Mouse (Mus musculus): ENCODE measurements around the gene Mbtps1. TPM values are rescaled to one million over a fixed set of nuclear protein-coding genes. Genes with fewer than 3 reads are reported as not detected.

The Mbtps1 gene
- polyA plus RNA-seq, 1 experiment from 2014 or later = 82.5 TPM

DNA sequence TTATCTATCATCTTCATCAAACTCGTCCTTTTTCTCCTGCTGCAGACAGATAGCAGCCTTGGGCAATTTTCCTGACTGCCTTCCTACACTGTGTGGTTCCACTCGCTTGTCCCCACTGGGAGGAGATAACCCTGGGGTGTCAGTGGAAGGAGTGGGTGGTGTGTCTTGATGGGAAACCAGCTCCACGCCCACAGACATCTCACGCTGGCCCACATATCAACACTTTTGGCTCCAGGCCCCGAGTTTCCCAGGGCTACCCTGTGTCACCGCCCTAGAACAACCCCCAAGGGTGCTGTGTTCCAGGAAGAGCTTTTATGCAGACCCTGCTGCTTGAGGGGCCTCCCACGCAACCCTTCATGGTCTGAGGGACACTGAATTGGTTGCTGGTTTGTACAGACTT lies 94.8 kb downstream of the Mbtps1 start:
- ATAC-seq = no peak
- no peak overlapping the region for H3K4me3 ChIP-seq (ENCODE audit: low read length)
- 0 out of 2 replicates have a peak, but pooled peaks cover 6% of the 10 kb centered on the region for H3K27me3 ChIP-seq (replicated peaks; ENCODE audit: control insufficient read depth, insufficient read depth, low read length)
- H3K4me2 ChIP-seq (ENCODE audit: low read depth, low read length) = no peak overlapping the region
- H3K9me3 ChIP-seq (ENCODE audit: control insufficient read depth, low read length) = no peaks in the 10 kb centered on the region
- 66% methylated on average over 7 of the region's 7 CpGs for WGBS
- H3K27ac ChIP-seq (ENCODE audit: low read length) = no peak overlapping the region
- H3K4me1 ChIP-seq (ENCODE audit: control insufficient read depth, insufficient read depth, low read length) = peaks cover 9% of the 10 kb centered on the region; the same call in 1 of the 2 replicates
- no peak overlapping the region for H3K9ac ChIP-seq (ENCODE audit: low read depth, low read length)
- no peaks in the 10 kb centered on the region for H3K36me3 ChIP-seq (ENCODE audit: control insufficient read depth, insufficient read depth, low read length)

DNA sequence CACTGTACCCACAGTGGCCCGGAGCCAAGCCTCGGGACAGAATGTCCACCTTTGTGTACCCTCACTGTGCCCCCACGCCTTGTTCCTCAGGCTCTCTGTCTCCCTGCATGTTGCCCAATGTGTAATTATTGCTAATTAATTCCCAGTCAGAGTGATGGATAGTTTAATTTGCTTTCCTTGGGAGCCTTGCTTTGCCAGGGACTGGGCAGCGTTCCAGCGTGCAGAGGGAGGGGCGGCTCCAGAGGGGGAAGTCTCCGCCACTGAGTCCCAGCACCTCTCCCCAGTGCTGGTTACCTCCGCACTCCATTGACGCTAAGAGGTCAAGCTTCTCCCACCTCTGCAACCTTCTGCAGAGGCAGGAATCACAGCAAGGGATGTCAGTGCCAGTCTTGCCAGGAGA lies 97.2 kb downstream of the Mbtps1 start:
- no peak overlapping the region for H3K4me3 ChIP-seq (ENCODE audit: low read length)
- no peak overlapping the region for H3K9ac ChIP-seq (ENCODE audit: low read depth, low read length)
- 63% methylated on average over 9 of the region's 9 CpGs for WGBS
- H3K27ac ChIP-seq (ENCODE audit: low read length) = no peak overlapping the region
- peaks cover 8% of the 10 kb centered on the region; the same call in 1 of the 2 replicates for H3K4me1 ChIP-seq (ENCODE audit: control insufficient read depth, insufficient read depth, low read length)
- H3K4me2 ChIP-seq (ENCODE audit: low read depth, low read length) = no peak overlapping the region
- no peaks in the 10 kb centered on the region for H3K36me3 ChIP-seq (ENCODE audit: control insufficient read depth, insufficient read depth, low read length)
- 0 out of 2 replicates have a peak, but pooled peaks cover 6% of the 10 kb centered on the region for H3K27me3 ChIP-seq (replicated peaks; ENCODE audit: control insufficient read depth, insufficient read depth, low read length)
- no peaks in the 10 kb centered on the region for H3K9me3 ChIP-seq (ENCODE audit: control insufficient read depth, low read length)
- no peak for ATAC-seq

DNA sequence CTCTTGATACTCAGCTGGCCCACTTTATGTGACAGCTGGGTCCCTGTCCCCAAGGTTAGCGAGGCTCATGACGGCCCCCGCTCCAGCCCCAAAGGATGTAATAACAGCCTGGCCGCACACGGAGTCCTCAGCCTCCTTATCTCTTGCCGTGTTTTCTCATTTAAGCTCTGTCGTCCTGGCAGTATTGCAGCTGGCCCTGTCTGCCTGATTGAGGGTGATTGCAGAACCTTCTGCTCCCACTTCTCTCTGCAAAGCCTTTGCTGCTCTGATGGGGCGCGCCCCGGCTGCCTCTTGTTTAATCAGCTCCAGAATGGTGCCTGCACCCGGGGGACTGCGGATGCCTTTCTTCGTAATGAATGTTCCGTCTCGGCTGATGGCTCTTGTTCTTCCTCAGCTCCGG lies 98.8 kb downstream of the Mbtps1 start:
- Histone ChIP-seq H3K9me3 (ENCODE audit: control insufficient read depth, low read length) (no peaks in the 10 kb centered on the region), H3K4me3 (ENCODE audit: low read length) (no peak overlapping the region), H3K27me3 (replicated peaks; ENCODE audit: control insufficient read depth, insufficient read depth, low read length) (no peaks in the 10 kb centered on the region), H3K27ac (ENCODE audit: low read length) (no peak overlapping the region), H3K36me3 (ENCODE audit: control insufficient read depth, insufficient read depth, low read length) (no peaks in the 10 kb centered on the region), H3K4me2 (ENCODE audit: low read depth, low read length) (peak overlapping the region; percentile 2; the same call in 1 of the 2 replicates), H3K9ac (ENCODE audit: low read depth, low read length) (no peak overlapping the region), H3K4me1 (ENCODE audit: control insufficient read depth, insufficient read depth, low read length) (no peaks in the 10 kb centered on the region)
- 33% methylated on average over 16 of the region's 16 CpGs for WGBS
- peak; percentile 33; the same call in 1 of the 2 replicates for ATAC-seq

Other genes starting within 250 kb of the Mbtps1 start
- gene Hsbp1, start 214.2 kb downstream of the Mbtps1 start, polyA plus RNA-seq (2015; fragmentation: Nextera tagmentation; extraction: Ambion mirVana) = 259 and 264 TPM in 2 replicates
- gene Mlycd, start 163.9 kb downstream of the Mbtps1 start, polyA plus RNA-seq (2015; fragmentation: Nextera tagmentation; extraction: Ambion mirVana) = 20.6 and 22.7 TPM in 2 replicates
- gene Osgin1, start 124.6 kb downstream of the Mbtps1 start, polyA plus RNA-seq (2015; fragmentation: Nextera tagmentation; extraction: Ambion mirVana) = 8.0 and 9.2 TPM in 2 replicates
- 1.3 and 1.6 TPM in 2 replicates for gene Necab2, start 112.0 kb downstream of the Mbtps1 start, polyA plus RNA-seq (2015; fragmentation: Nextera tagmentation; extraction: Ambion mirVana)
- gene Slc38a8, start 57.0 kb downstream of the Mbtps1 start, polyA plus RNA-seq (2015; fragmentation: Nextera tagmentation; extraction: Ambion mirVana) = 0.05 and 0.06 TPM in 2 replicates
- gene Hsdl1, start 16.4 kb upstream of the Mbtps1 start, polyA plus RNA-seq (2015; fragmentation: Nextera tagmentation; extraction: Ambion mirVana) = 32.3 and 33.3 TPM in 2 replicates
- 2.6 and 3.5 TPM in 2 replicates for gene Dnaaf1, start 16.5 kb upstream of the Mbtps1 start, polyA plus RNA-seq (2015; fragmentation: Nextera tagmentation; extraction: Ambion mirVana)
- gene Taf1c, start 46.5 kb upstream of the Mbtps1 start, polyA plus RNA-seq (2015; fragmentation: Nextera tagmentation; extraction: Ambion mirVana) = 11.6 and 11.9 TPM in 2 replicates
- 0.09 TPM in 1 of 2 replicates, not detected in the other for gene Adad2, start 54.0 kb upstream of the Mbtps1 start, polyA plus RNA-seq (2015; fragmentation: Nextera tagmentation; extraction: Ambion mirVana)
- gene Kcng4, start 76.9 kb upstream of the Mbtps1 start, polyA plus RNA-seq (2015; fragmentation: Nextera tagmentation; extraction: Ambion mirVana) = 0.23 TPM in 2 replicates
- gene Wfdc1, start 107.6 kb upstream of the Mbtps1 start, polyA plus RNA-seq (2015; fragmentation: Nextera tagmentation; extraction: Ambion mirVana) = 4.6 and 5.4 TPM in 2 replicates
- gene Atp2c2, start 141.3 kb upstream of the Mbtps1 start, polyA plus RNA-seq (2015; fragmentation: Nextera tagmentation; extraction: Ambion mirVana) = 6.4 and 6.8 TPM in 2 replicates
- 17.8 and 18.1 TPM in 2 replicates for gene Tldc1, start 219.7 kb upstream of the Mbtps1 start, polyA plus RNA-seq (2015; fragmentation: Nextera tagmentation; extraction: Ambion mirVana)